Mouse (Mus musculus) liver, adult 2 months (tissue): ENCODE data around the gene Frrs1. TPM values are rescaled to one million over a fixed set of nuclear protein-coding genes. Genes with fewer than 3 reads are reported as not detected.

Source experiments
- DNase-seq: peaks from one replicate; pipeline ENCODE4 v3.0.0-alpha.2; 2011; ENCODE audit warnings: low read depth, low spot score; ENCODE audit errors: extremely low read depth
- H3K27ac ChIP-seq: fragments of 200-500 bp; replicated peaks from 2 replicates; pipeline ENCODE4 v1.5.1; 2012; ENCODE audit warnings: low read depth, mild to moderate bottlenecking, control low read depth, inconsistent platforms, low read length; ENCODE audit not compliant: insufficient read depth
- H3K27me3 ChIP-seq: fragments of 200-500 bp; 2 replicates; pipeline ENCODE4 v1.6.1; 2012; ENCODE audit warnings: mild to moderate bottlenecking, moderate library complexity, low read length, inconsistent platforms; ENCODE audit not compliant: control insufficient read depth, insufficient read depth
- H3K36me3 ChIP-seq: fragments of 200-500 bp; 2 replicates; pipeline ENCODE4 v1.6.1; 2012; ENCODE audit warnings: low read length, inconsistent platforms; ENCODE audit not compliant: control insufficient read depth, insufficient read depth
- H3K4me1 ChIP-seq: fragments of 200-500 bp; 2 replicates; pipeline ENCODE4 v1.6.1; 2011; ENCODE audit warnings: low read length; ENCODE audit not compliant: control insufficient read depth, insufficient read depth
- H3K4me3 ChIP-seq: fragments of 200-500 bp; 2 replicates; pipeline ENCODE4 v1.5.1; 2011; ENCODE audit warnings: low read depth, mild to moderate bottlenecking, control low read depth, low read length, moderate library complexity; ENCODE audit not compliant: insufficient read depth
- H3K79me2 ChIP-seq: fragments of 200-500 bp; 2 replicates; pipeline ENCODE4 v1.6.1; 2012; ENCODE audit warnings: inconsistent platforms, mild to moderate bottlenecking, low read length, moderate library complexity; ENCODE audit not compliant: control insufficient read depth, insufficient read depth
- H3K9ac ChIP-seq: fragments of 200-500 bp; 2 replicates; pipeline ENCODE4 v1.6.1; 2012; ENCODE audit warnings: low read depth, mild to moderate bottlenecking, control low read depth, inconsistent platforms, low read length
- CTCF ChIP-seq: fragments of 200-500 bp; IDR thresholded peaks from 2 replicates; pipeline ENCODE4 v1.5.1; 2011; ENCODE audit warnings: low read depth, low read length, control low read depth
- POLR2A ChIP-seq: fragments of 200-500 bp; IDR thresholded peaks from 2 replicates; pipeline ENCODE4 v1.6.1; 2011; ENCODE audit warnings: low read length, control low read depth; ENCODE audit not compliant: insufficient read depth; ENCODE audit errors: extremely low read depth
- WGBS: fragments of 180-500 bp; shearing (Covaris S2); methylation state at CpG from one replicate; pipeline ENCODE4 v1.1.7; 2018; 5-methylcytosine and 5-hydroxymethylcytosine counted together
- polyA plus RNA-seq: library from polyadenylated mRNA; depleted of rRNA; stranded (reverse); fragments of >200 nt; gene quantifications from 2 replicates; pipeline ENCODE4 v1.2.3, GENCODE M21; 2012
- total RNA-seq: library from RNA; depleted of rRNA; stranded (reverse); fragments of >200 nt; gene quantifications from 2 replicates; pipeline ENCODE4 v1.2.3, GENCODE M21; 2014

Gene Frrs1
- total and polyA plus RNA-seq, 2 experiments = 14.4 to 39.7 TPM

DNA sequence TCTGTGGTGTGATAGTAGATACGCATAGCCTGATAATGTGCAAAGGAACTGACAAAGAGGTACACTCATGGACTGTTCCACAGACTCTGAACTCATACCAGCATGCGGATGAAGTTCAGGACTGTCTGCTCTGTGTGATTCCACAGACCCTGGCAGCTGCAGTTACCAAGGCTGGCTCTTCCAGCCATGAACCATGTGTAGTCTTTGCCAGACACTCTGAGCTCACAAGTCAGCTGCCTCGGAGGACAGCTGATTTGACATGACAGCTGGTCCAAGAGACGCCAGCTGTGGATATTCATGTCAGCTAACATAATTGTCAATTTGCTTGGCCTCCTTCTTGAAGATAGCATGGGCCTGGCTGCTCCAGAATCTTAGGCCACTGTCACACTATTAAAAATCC is 69.7 kb downstream of the Frrs1 start:
- DNase-seq = no peak
- peaks cover 46% of the 10 kb centered on the region for H3K36me3 ChIP-seq
- no peak for TF ChIP-seq POLR2A
- H3K27ac ChIP-seq = no peak overlapping the region
- H3K79me2 ChIP-seq = no peaks in the 10 kb centered on the region; the same call in 1 of the 2 replicates
- H3K4me3 ChIP-seq = no peak overlapping the region
- no peaks in the 10 kb centered on the region for H3K27me3 ChIP-seq
- no peaks in the 10 kb centered on the region for H3K4me1 ChIP-seq
- 84% methylated on average over 4 of the region's 4 CpGs for WGBS
- H3K9ac ChIP-seq = no peak overlapping the region

DNA sequence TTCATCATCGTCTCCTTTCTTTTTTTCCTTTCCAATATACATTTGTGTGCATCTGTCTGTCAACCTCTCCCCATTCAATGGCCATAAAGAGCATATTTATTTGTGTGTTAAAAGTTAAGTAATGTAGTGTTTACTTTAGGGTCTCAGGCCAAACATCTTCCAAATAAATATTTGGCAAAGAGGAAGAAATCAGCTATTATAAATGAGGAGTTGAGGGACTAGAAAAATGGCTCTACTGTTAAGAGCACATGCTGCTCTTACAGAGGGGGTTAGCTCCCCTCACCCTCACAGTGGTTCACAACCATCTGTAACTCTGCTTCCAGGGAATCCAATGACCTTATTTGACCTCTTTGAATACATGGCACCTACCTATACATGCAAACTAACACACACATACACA is 73.9 kb downstream of the Frrs1 start:
- no peaks in the 10 kb centered on the region for H3K27me3 ChIP-seq
- H3K27ac ChIP-seq = no peak overlapping the region
- peaks cover 32% of the 10 kb centered on the region for H3K36me3 ChIP-seq
- DNase-seq = no peak
- H3K79me2 ChIP-seq = no peaks in the 10 kb centered on the region; the same call in 1 of the 2 replicates
- H3K4me3 ChIP-seq = no peak overlapping the region
- no peak overlapping the region for H3K9ac ChIP-seq
- 83% methylated on average over 1 of the region's 1 CpGs for WGBS
- TF ChIP-seq CTCF = no peak
- TF ChIP-seq POLR2A = no peak
- peaks cover 12% of the 10 kb centered on the region; the same call in 1 of the 2 replicates for H3K4me1 ChIP-seq

DNA sequence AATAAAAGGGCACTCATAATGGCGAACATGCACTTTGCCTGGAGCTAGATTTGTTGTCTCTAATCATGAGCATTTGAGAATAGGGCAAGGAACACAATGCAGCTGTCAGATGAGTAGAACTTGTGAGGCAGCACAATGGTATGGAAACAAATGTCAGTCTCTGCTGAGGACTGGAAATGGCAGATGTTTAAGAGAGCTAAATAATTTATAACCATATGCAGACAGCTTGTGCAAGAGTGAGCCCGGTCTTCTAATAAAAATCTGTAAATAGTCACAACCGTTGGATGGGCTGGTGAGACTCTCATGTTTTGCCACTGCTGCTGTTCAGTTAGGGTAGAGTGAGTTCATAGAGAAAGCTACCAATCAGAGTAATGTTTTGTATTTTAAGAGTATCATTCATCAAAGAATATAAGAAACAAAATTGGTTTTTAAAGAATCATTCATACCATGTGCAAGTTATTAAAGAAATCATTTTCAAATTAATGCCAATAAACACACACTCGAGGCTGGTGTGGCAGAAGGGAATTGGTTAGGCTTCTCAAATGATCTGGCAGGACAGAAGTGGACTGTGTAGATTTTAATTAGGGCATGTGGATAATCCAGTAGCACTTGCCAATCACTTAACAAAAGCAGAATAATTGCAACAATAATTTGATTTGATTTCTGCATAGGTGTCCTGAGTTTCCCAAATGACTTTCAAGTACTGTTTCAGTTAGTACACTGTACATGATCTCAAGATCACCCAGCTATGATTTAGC is 77.8 kb downstream of the Frrs1 start:
- WGBS = 73% methylated on average over 4 of the region's 4 CpGs

DNA sequence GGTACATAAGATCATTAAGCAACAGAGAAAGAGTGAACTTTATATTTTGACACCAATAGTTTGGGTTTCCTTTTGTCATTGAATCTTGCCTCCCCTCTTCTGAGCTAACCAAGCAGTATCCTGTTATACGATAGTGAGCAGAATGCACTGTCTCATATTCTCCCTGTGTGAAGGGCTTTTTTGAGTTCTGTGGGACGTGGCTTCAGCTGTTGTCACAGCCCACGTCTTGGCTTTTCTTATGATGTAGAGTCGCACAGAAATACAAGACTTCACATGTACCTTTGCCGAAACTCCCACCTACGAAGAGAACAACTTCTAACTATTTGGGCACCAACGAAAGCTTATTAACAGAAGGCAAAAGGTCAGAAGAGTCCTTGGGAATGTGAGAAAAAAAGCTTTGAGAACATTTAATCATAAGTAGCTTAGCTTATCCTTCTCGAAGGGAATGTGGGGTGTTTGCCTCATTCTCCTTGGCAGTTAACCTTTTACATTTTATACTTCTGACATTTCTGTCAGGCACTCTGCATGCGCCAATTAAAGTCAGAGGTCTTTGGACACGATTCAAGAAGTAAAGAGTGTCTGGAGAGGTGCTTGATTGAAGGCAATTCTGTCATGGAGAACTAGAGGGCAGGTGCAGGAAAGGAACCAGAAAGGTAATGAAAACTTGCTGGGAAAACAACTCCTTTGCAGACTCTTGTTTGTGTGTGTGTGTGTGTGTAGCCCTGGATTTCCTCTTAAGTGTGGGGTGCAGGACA is 81.7 kb downstream of the Frrs1 start:
- WGBS = 78% methylated on average over 10 of the region's 10 CpGs
- Histone ChIP-seq H3K4me3 (no peak overlapping the region), H3K27ac (peak overlapping the region; percentile 51), H3K4me1 (peaks cover 12% of the 10 kb centered on the region), H3K27me3 (no peaks in the 10 kb centered on the region), H3K36me3 (peaks cover 44% of the 10 kb centered on the region), H3K79me2 (peaks cover 3% of the 10 kb centered on the region; the same call in 1 of the 2 replicates), H3K9ac (no peak overlapping the region)
- DNase-seq = no peak
- no peak for TF ChIP-seq POLR2A
- TF ChIP-seq CTCF = no peak

More for the DNA sequence above, 77.8 kb downstream of the Frrs1 start:
- Histone ChIP-seq H3K4me3 (no peak overlapping the region), H3K27ac (no peak overlapping the region), H3K27me3 (no peaks in the 10 kb centered on the region), H3K9ac (no peak overlapping the region), H3K79me2 (peaks cover 3% of the 10 kb centered on the region; the same call in 1 of the 2 replicates), H3K36me3 (peaks cover 41% of the 10 kb centered on the region), H3K4me1 (peaks cover 20% of the 10 kb centered on the region)
- TF ChIP-seq POLR2A (no peak), CTCF (no peak)
- no peak for DNase-seq

DNA sequence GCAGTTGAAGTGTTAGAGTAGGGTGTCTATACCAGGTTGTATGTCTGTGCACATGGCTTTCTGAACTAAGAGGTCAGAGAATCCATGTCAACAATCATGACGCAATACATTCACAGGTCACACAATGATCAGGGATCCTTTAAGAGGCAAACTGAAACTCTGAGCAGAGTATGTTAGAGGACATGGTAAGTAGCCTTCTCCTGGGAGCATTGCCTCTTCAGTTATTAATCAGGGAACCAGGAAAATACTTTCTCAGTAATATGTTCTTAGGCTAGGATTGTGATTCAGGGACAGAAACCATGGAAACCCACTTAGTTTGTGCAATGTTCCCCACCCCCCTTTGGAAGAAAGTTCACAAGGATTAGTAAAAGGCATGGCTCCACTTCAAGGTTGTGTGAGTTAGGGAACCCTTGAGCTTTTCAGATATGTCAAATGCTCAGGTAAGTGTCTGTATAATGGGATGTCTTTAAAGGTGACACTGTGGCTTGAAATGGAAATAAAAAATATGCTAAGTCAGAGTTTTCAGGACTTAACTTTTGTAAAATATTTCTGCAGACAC is 82.4 kb downstream of the Frrs1 start:
- H3K36me3 ChIP-seq = peaks cover 50% of the 10 kb centered on the region
- H3K4me3 ChIP-seq = no peak overlapping the region
- peaks cover 3% of the 10 kb centered on the region; the same call in 1 of the 2 replicates for H3K79me2 ChIP-seq
- DNase-seq = peak; percentile 84
- H3K9ac ChIP-seq = no peak overlapping the region
- TF ChIP-seq CTCF = no peak
- peaks cover 10% of the 10 kb centered on the region for H3K4me1 ChIP-seq
- H3K27ac ChIP-seq = peak overlapping the region; percentile 51; the same call in 1 of the 2 replicates
- H3K27me3 ChIP-seq = no peaks in the 10 kb centered on the region
- WGBS = 26% methylated on average over 1 of the region's 1 CpGs
